Mouse (Mus musculus): Measurements from ENCODE around the gene Commd2.

Gene Commd2

DNA sequence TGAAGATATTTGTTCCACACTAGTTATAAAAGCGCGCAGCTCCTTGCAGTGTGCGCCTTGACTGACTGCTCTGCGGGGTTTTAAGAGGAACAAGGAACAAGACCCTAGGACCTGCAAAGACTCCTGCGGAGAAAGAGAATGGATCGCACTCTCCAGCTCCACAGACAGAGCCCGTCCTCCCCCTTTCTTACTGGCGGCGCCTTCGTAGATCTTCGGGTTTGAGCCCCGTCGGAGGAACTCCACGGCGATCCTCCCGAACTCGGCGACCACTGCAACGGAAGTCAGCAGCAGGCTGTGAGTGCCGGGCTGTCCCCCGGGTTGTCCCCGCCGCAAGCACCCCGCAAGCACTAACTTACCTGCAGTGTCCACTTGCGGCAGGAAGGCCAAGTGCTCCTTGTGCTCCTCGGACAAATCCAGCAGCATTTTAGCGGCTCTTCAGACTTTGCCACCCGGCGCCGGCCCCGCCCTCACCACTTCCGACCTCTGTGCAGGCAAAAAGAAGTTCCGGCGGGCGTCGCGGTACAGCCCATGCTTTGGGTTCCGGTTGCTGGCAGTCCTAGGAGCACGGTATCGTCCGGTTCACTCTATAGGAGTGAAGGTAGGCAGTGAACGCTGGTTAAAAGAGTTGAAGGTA is at the start of gene Commd2:
Gene Commd2, minus strand, starts transcription at position 485 of the 634 bp plus-strand sequence.
- DNase-seq (ENCODE audit: low read depth, low spot score) = peak; percentile 84

DNA sequence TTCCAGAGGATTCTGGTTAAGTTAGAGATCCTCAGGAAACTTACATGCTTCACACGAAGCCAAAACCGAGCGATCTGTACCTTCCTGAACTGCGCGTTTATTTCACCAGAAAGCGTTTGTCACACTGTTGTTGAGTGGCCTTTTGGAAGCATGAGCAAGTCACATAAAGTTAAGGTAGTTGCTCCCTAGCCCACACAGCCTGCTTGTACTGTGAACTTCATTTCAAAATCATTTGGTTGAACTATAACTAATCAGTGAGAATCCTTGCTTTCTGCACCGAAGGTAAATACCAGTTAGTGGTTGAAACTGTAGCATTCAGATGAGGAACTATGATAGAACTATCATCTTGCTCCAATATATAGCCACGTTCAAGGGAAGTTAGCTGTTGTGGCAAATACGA is 45.3 kb upstream of the Commd2 start:
- DNase-seq (ENCODE audit: low read depth, low spot score) = no peak

DNA sequence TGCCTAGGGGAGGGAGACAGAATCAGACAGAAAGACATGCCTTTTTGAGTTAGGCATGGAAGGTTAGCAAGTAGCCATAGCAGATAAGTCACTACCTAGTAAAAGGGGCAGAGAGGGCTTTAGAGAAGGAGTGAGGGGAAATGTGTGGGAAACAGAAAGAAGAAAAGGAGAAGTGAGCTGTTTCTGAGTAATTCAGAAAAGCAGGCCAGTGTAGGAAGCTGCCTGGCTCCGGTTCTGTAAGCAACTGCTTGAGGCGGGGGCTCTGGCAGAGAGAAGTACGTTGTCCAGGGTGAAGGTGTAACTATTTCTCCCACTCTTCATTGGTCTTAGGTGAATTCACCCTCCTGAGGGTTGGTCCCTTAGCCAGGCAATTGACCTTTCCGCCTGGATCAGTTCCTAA is 44.7 kb upstream of the Commd2 start:
- DNase-seq (ENCODE audit: low read depth, low spot score) = no peak

DNA sequence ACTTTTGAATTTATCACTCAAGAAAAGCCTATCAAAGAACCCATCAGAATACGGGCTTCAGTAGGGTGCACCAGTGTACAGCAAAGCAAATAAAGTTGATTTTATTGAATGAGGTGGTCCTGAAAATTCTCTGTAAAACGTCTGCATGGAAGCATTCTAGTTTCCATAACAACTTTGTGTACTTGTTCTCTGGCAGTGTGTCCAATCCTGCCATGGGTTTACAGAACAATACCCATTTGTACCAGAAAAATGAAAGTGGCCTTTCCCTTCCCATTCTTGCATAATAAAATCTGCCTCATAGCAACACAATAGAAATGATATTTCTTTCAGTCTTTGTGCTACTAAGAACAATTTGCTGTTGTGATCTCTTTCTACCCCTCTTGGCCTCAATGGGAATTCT is 41.2 kb upstream of the Commd2 start, which contains the start of gene Ankub1:
Gene Ankub1, minus strand, starts transcription at position 81 of the 400 bp plus-strand sequence.
- DNase-seq (ENCODE audit: low read depth, low spot score) = no peak

DNA sequence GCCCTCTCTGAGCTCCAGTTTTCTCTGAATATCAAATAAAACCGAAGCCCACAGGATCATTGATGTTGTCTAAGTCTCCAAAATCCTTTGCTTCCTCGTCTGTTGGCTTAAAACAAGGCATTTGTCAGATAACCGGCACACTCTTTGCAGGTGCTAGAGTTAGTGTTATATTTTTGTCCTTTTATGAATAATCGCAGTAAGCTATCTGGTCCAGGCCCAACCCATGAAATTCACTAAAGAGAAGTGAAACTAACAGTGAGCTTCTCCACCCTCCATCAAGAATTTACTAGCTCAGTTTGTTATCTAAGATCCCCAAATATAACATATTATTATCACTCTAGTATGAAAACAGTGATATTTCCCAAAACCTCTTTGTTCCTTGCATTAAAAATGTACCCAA is 40.3 kb upstream of the Commd2 start:
- no peak for DNase-seq (ENCODE audit: low read depth, low spot score)

DNA sequence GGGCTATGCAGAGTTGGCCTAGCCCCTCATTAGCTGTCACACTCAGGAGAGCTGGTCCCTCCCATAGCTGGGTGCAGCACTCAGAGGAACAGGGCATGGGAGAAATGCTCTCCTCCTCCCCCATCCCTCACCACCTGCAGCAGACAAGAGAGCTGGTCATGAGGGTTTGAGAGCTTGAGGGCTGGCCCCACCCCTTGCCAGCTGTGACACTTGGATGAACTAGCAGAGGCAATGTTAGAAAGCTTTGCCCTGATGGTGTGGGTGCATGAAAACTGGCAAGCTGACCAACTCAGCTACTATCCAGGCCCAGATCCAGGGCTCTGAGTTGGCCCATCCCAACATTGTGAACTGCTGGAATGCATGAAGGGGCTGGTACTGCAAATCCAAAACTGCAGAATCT is 26.3 kb upstream of the Commd2 start:
- DNase-seq (ENCODE audit: low read depth, low spot score) = no peak

DNA sequence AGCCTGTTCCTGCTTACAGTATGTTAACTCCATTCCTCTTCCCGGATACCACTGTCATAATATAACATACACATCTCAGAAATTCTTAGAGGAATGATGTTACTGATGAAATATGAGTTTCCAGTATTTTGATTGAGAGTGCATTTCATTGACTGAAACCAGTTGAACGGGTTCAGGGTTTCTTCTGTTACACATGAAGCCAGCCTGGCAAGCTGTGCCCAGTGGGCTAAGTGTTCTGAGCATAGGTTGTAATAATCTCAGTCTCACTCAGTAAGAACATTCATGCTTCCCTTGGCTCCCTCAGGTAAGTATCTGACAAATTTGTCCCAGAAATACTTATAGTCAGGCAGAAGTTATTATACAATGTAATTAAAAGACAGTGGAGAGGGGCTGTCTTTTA is 22.6 kb upstream of the Commd2 start:
- DNase-seq (ENCODE audit: low read depth, low spot score) = no peak

DNA sequence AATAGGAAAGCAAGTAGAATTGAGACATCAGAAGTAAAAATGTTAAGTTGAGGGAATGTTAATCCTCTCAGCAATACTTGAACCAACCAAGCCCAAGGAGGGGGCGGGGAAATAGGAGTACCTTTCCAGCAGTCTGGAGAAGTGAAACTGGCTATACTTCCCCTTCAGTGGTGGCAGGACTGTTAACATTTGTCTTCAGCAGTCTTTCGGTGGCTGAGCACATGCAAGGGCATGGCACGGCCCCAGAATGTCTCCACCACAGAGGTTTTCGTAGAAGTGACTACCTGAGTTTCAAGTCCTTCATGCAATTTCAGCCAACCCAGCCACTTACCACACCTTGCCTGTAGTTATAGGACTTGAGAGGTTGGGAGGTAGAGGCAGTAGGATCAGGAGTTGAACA is 22.1 kb upstream of the Commd2 start:
- DNase-seq (ENCODE audit: low read depth, low spot score) = no peak

DNA sequence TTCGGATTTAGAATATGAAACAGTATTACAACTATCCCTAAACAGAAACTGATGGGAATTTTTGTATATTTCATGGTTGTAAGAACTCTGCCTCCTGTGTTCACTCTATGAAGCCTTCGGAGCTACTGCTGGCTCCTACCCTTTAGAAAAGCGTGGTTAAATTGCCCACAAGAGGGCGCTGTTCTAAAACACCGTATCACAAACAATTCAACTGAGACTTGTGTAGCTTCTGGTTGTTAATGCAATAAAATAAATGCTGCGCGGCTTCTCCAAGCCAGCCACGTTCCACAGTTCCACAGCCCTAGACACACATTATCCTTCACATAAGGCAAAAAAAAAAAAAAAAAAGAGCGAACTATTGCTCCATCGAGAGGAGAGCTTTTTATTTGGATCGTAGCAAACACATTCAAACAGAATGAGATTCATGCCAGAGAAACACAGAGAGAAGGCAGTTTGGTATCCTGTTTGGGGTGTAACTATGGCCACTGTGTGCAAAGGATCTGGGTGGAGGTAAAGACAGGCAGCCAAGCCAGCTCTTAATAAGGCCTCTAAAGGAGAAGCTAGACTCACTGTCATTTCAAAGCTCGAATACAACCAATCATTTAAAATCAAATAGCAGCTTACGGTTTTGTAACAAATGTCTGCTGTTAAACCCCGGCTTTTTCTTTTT is 15.7 kb upstream of the Commd2 start:
- peak; percentile 70 for DNase-seq (ENCODE audit: low read depth, low spot score)

DNA sequence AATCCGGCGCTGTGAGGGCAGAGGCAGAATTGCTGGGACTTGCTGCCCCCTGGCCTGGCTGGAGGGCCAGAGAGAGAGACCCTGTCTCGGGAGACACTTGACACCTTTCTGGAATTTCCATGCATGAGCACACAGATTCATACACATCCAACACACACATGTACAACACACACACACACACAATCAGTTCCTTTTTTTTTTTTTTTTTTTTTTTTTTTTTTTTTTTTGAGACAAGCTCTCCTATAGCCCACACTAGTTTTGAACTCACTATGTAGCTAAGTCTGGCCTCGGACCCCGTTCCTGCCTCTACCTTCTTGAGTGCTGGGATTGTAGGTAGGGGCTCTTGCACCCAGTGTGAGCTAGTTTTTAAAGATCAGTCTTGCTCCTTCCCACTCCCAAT is 14.4 kb upstream of the Commd2 start:
- DNase-seq (ENCODE audit: low read depth, low spot score) = no peak

DNA sequence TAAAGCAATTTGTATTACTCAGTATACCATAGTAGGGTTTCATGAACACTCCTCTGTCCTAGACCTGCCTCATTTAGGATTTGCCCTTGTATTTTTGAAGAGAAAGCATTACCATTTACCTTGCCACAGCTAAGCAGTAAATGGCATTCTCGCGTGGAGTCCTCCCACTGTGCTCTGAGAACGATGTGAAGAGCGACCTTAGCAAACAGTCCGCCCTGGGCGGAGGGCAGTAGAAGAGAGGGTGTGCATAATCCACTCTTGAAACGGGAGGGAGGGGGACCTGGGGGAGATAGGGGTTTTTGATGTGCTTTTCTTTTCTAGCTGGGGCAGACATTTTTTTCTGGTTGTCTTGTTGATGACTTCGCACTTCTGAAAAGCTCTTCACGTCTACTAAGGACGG is 13.2 kb upstream of the Commd2 start:
- DNase-seq (ENCODE audit: low read depth, low spot score) = no peak

DNA sequence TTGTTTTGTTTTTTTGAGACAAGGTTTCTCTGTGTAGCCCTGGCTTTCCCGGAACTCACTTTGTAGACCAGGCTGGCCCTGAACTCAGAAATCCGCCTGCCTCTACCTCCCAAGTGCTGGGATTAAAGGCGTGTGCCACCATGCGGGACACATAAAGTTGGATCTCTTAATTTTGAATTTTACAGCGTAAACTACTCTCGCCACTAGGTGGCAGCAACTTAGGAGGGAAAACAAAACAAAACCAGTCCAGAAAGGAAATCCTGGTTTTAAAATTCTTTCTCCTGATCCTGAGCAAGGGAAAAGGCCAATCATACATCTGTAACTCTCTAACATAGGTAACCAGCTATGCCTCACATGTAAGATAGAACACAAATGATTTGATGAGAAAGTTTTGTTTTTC is 12.2 kb upstream of the Commd2 start:
- DNase-seq (ENCODE audit: low read depth, low spot score) = peak; percentile 34

DNA sequence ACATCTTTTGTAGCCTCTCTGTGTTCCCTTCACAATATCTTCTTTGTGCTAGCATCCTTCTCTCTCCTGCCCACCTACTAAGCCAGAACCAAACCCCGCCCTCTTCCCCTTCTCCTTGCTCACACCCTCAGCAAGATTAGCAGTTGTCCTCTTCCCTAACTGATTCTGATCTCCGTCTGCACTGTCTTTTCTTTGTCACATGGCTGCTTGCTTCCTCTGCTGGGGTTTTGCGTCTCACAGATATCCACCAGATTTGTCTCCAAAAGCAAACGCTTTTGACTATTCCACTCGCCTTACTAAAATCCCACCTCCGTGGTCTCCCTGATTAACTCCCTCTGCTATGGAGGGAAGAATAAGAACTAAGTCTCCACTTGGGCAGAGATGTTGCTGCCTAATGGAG is 7.1 kb upstream of the Commd2 start:
- DNase-seq (ENCODE audit: low read depth, low spot score) = no peak

DNA sequence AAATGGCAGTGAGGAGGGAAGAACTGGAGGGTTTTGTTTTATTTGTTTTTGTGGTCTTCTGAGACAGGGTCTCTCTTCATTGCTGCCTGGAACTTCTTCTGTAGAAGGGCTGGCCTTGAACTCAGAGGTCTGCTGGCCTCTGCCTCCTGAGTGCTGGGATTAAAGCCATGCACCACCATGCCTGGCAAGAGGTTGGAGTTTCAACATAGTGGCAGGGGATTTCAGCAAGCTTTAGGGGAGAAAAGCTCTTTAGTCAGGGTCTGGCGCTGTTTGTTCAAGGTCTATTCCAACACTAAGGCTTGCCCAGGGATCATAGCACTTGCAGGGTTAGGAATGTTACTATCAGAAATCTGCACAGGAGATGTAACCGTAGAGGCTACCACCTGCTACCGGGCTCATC is 2.1 kb upstream of the Commd2 start:
- DNase-seq (ENCODE audit: low read depth, low spot score) = no peak

DNA sequence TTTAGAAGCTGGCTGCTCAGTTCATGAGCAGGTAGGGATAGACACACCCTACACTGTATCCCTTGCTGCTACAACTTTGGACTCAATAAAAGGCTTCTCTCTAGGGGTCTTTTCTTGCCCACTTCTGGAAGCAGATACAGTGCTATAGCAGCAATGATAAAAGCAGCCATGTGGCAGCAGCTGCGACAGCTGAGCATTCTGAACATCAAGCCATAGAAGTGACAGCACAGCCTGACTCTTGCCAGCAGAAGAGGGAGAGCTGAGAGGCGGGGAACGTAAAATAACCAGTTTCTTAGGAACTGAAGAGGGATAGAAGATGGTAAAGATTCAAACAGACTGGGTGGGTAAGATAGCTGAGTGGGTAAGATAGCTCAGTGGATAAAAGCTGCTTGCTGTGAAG is 970 bp upstream of the Commd2 start:
- DNase-seq (ENCODE audit: low read depth, low spot score) = no peak

DNA sequence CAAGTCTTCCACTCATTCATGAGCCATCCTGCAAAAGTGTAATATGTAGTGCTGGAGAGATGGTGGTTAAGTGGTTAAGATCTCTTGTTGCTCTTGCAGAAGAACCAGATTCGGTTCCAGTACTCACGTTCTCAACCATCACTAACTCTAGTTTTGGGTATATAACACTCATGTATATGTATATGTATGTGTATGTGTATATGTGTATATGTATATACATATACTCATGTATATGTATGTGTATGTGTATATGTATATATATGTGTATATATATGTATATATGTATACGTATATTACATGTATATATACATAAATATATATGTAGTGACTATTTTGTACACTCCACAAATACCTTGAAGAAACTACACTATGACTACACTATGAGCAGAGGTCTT is 347 bp upstream of the Commd2 start:
- DNase-seq (ENCODE audit: low read depth, low spot score) = no peak

DNA sequence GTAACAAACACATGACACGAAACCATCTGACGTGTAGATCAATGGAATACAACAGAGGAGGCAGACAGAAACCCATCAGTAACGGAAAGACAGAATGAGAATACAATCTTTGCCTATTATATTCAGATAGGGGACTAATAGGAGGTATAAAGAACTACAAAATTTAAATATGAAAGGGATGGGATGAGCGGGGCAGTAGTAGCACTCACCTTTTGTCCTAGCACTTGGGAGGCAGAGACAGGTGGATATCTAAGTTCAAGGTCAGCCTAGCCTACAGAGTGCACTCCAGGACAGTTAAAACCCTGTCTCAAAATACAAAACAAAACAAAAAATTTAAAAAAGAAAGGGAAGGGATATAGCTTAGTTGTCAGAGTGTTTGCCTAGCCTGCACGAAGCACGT is 8.3 kb downstream of the Commd2 start:
- no peak for DNase-seq (ENCODE audit: low read depth, low spot score)

DNA sequence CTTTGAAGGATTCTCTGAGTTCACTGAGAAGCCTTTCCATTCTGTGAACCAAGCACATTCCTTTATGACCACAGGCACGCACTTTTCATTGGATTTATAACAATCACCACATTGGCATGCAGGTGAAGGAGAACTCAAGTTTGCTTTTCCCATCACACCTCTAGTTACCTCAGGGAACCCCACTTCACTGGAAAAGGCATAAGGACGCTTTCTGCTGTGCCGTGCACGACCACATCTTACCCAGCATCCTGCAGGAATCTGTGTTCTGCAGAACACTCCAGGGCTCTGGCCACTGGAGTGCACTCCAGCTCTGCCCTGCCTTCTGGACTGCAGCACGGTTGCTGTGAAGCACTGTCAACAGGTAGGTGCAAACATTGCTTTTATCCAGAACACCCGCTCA is 13.9 kb downstream of the Commd2 start:
- DNase-seq (ENCODE audit: low read depth, low spot score) = no peak

DNA sequence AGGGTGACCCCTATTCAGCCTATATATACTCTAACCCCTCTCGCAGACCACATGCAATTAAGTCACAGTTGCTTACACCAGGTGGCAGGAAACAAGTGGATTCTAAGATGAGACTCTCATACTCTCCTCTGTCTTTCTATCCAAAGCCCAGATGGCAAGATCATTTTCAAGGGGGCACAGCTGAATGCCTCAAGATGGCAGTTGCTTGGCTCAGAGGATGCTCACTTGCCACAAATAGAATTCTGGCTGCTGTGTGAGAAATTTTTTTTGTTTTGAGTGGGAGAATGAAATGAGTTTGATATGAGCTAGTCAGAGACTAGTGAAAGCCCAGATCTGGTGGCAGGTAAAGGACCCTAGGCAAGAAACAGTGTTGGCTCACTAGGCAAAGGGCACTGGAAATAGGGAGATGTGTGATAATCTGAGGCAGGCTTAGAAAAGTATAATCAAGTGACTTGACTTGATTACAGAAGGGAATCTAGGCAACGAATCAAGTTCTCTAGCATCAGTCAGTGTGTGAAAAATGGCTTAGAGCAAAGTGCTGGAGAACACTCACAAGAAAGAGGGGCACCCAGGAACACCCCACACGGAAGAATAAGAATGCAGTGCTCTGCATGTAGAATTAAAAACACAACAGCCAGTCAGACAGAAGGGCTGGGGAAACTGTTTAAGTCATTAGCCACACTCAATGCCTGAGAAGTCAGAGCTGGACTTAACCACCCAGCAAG is 16.6 kb downstream of the Commd2 start:
- DNase-seq (ENCODE audit: low read depth, low spot score) = no peak

DNA sequence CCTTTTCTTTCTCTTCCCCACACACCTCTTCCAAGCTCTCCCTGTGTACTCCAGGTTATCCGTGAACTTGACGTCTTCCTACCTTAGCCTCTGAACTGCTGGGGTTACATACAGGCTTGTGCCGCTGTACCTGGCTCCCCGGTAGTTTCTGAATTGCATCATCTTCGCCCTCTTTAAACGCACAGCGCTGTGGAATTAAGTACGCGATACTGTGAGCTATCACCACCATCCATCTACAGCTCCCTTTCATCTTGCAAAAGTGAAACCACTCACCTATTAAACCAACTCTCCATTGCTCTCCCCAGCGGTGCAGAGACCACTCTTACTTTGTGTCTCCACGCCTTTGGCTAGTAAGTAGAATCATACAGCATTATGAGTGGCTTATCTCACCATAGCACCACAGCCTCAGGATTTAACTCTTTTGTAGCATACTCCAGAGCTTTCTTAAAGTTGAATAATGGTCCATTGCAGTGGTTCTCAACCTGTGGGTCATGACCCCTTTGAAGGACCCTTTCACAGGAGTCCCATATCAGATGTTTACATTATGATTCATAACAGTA is 24.5 kb downstream of the Commd2 start:
- DNase-seq (ENCODE audit: low read depth, low spot score) = no peak

DNA sequence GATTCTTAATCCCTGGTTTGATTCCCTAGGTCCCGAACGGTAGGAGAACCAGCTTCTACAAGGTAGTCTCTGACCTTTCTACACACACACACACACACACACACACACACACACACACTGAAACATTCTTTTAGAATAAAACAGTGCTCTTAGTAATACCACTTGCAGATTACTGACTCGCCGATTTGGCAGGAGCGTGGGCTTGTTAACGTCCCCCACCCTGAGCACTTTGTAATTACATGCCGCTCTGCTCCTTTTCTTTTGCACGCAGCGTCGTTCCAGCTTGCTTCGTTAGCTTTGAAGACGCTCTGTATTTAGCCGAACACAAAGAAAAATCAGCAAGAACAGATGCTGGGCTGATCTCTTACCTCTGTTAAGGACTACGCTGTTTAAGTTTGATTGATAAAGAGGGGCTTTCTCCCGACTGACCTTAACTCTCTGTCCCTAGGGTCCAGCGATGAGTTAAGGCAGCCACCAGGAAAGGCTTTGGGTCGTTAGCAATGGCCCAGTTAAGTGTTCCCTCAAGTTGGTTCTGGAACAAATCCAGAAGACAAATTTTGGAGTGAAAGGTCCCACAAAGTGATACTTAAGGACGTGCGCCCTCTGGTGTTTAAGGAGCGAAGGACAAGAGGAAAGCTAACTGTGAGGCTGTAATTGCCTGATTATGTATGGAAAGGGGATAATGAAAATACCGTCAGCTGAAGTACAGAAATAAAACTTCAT is 26.1 kb downstream of the Commd2 start:
- peak; percentile 61 for DNase-seq (ENCODE audit: low read depth, low spot score)

DNA sequence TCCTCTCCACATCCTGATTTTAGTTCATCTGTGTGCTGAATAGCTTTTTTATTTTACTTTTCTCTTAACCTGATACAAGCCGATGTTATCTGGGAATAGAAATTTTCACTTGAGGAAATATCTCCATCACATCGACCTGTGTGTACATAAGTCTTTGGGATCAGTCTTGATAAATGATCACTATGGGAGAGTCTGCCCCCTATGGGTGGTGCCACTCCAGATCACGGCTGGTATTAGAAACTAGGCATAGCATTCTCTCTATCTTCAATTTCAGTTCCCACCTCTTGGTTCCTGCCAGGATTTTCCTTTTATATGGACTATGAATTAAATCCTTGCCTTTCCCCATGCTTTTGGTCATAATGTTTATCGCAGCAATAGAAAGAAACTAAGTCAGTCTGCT is 31.8 kb downstream of the Commd2 start:
- DNase-seq (ENCODE audit: low read depth, low spot score) = no peak
